Mouse (Mus musculus) embryonic facial prominence, embryonic 11.5 days (tissue): ENCODE data around the gene Plch1. TPM values are rescaled to one million over a fixed set of nuclear protein-coding genes. Genes with fewer than 3 reads are reported as not detected.

ENCODE experiments used
- ATAC-seq: fragments of 200-750 bp; cut with Nextera tagmentation; replicated peaks from 2 replicates; pipeline ENCODE4 v1.8.0; 2017; ENCODE audit warnings: low read depth; ENCODE audit not compliant: insufficient number of reproducible peaks, low FRiP score, low TSS enrichment
- DNase-seq: peaks from one replicate; pipeline ENCODE4 v3.0.0-alpha.2; 2015; ENCODE audit warnings: low spot score
- H3K27ac ChIP-seq: fragments of 300-500 bp; sonication (generic); replicated peaks from 2 replicates; pipeline ENCODE4 v1.5.1; 2014; ENCODE audit warnings: mild to moderate bottlenecking, low read depth, low read length, control low read depth
- H3K27me3 ChIP-seq: fragments of 300-500 bp; sonication (generic); 2 replicates; pipeline ENCODE4 v1.6.1; 2014; ENCODE audit warnings: mild to moderate bottlenecking, low read length, moderate library complexity, mixed read lengths; ENCODE audit not compliant: control insufficient read depth, insufficient read depth
- H3K36me3 ChIP-seq: fragments of 300-500 bp; sonication (generic); replicated peaks from 2 replicates; pipeline ENCODE4 v1.6.1; 2014; ENCODE audit warnings: low read depth, mild to moderate bottlenecking, low read length, moderate library complexity, mixed read lengths; ENCODE audit not compliant: control insufficient read depth, insufficient read depth
- H3K4me1 ChIP-seq: fragments of 300-500 bp; sonication (generic); 2 replicates; pipeline ENCODE4 v1.6.1; 2014; ENCODE audit warnings: low read length, mixed read lengths; ENCODE audit not compliant: control insufficient read depth, insufficient read depth
- H3K4me2 ChIP-seq: fragments of 300-500 bp; sonication (generic); 2 replicates; pipeline ENCODE4 v1.6.1; 2014; ENCODE audit warnings: low read depth, mild to moderate bottlenecking, control low read depth, low read length, moderate library complexity
- H3K4me3 ChIP-seq: fragments of 300-500 bp; sonication (generic); 2 replicates; pipeline ENCODE4 v1.5.1; 2014; ENCODE audit warnings: low read depth, low read length, control low read depth
- H3K9ac ChIP-seq: fragments of 300-500 bp; sonication (generic); replicated peaks from 2 replicates; pipeline ENCODE4 v1.6.1; 2014; ENCODE audit warnings: mild to moderate bottlenecking, control low read depth, low read length
- H3K9me3 ChIP-seq: fragments of 300-500 bp; sonication (generic); replicated peaks from 2 replicates; pipeline ENCODE4 v1.6.1; 2016; ENCODE audit warnings: mild to moderate bottlenecking, low read length, inconsistent platforms, mixed read lengths; ENCODE audit not compliant: control insufficient read depth
- WGBS: fragments of 180-500 bp; shearing (Covaris S2); extraction: QIAGEN DNeasy Blood & Tissue Kit; methylation state at CpG from one replicate; pipeline ENCODE4 v1.1.7; 2014; 5-methylcytosine and 5-hydroxymethylcytosine counted together
- polyA plus RNA-seq: library from polyadenylated mRNA; unstranded; fragments of >200 nt; fragmentation: Nextera tagmentation; extraction: Ambion mirVana; gene quantifications from 2 replicates; pipeline ENCODE4 v1.2.1, GENCODE M21; 2014

The Plch1 gene
- polyA plus RNA-seq, 1 experiment from 2014 or later: 13.8 TPM

DNA sequence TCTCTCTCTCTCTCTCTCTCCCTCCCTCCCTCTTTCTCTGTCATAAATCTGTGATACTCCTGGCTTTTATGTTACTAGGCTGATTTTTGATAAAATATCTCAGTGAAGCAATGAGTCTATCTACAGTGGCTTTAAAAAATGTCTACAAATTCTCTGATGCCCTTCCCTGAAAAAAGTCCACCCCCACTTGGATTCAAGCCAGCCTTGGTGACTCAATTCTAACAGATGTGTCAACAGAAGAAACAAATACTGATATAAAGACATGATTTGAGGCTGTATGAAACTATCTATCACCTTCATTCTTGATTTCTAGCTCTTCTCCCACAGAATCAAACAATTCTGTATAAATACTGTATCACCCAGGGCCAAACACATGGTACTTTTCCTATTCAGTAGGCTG, 76.6 kb downstream of the Plch1 start:
- H3K27me3 ChIP-seq: no peaks in the 10 kb centered on the region
- ATAC-seq (no peak), DNase-seq (no peak)
- no peak overlapping the region for H3K4me3 ChIP-seq
- H3K36me3 ChIP-seq: no peaks in the 10 kb centered on the region
- no peak overlapping the region for H3K9ac ChIP-seq
- H3K27ac ChIP-seq: no peak overlapping the region
- no peaks in the 10 kb centered on the region for H3K4me1 ChIP-seq
- H3K4me2 ChIP-seq: no peak overlapping the region
- no peaks in the 10 kb centered on the region for H3K9me3 ChIP-seq

GRCm38 (mm10) chr3:63815131-63815530, 84.1 kb downstream of the Plch1 start:
- DNase-seq (no peak), ATAC-seq (no peak)
- no peaks in the 10 kb centered on the region for H3K27me3 ChIP-seq
- H3K9me3 ChIP-seq: no peaks in the 10 kb centered on the region
- 79% methylated on average over 3 of the region's 3 CpGs for WGBS
- no peak overlapping the region for H3K4me3 ChIP-seq
- H3K4me1 ChIP-seq: no peaks in the 10 kb centered on the region
- H3K9ac ChIP-seq: no peak overlapping the region
- no peak overlapping the region for H3K27ac ChIP-seq
- no peak overlapping the region for H3K4me2 ChIP-seq
- H3K36me3 ChIP-seq: no peaks in the 10 kb centered on the region

GRCm38 (mm10) chr3:63814203-63814602, 85.1 kb downstream of the Plch1 start:
- no peaks in the 10 kb centered on the region for H3K4me1 ChIP-seq
- WGBS: 76% methylated on average over 1 of the region's 1 CpGs
- DNase-seq (no peak), ATAC-seq (no peak)
- H3K27ac ChIP-seq: no peak overlapping the region
- H3K4me2 ChIP-seq: no peak overlapping the region
- no peaks in the 10 kb centered on the region for H3K9me3 ChIP-seq
- H3K36me3 ChIP-seq: no peaks in the 10 kb centered on the region
- no peak overlapping the region for H3K4me3 ChIP-seq
- H3K27me3 ChIP-seq: no peaks in the 10 kb centered on the region
- no peak overlapping the region for H3K9ac ChIP-seq

DNA sequence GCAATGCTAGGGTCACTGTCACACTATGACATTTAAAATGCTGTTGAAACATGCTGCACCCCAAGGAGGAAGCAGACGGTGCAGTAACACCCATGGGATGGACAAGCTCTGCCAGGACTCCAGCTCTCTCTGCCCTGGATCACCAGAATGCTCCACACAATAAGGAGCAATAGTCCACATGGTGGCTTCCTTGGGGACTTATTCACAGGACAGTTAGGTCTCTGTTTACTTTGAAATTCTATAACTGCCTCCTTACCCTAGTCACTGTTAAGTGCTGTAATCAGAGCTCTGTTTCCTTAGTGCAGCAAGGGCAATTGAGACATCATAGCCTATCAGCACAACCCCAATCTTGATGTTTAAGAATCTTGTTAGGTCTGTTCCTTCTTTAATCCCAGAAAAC, 92.4 kb downstream of the Plch1 start:
- 62% methylated on average over 1 of the region's 1 CpGs for WGBS

GRCm38 (mm10) chr3:63805496-63805895, 93.8 kb downstream of the Plch1 start:
- 86% methylated on average over 2 of the region's 2 CpGs for WGBS
- DNase-seq (no peak), ATAC-seq (no peak)
- H3K9me3 ChIP-seq: no peaks in the 10 kb centered on the region
- H3K27me3 ChIP-seq: no peaks in the 10 kb centered on the region
- no peaks in the 10 kb centered on the region for H3K36me3 ChIP-seq
- H3K9ac ChIP-seq: no peak overlapping the region
- H3K4me2 ChIP-seq: no peak overlapping the region
- no peak overlapping the region for H3K27ac ChIP-seq
- H3K4me3 ChIP-seq: no peak overlapping the region
- no peaks in the 10 kb centered on the region for H3K4me1 ChIP-seq

More for the DNA sequence above, 92.4 kb downstream of the Plch1 start:
- Histone ChIP-seq H3K9ac (no peak overlapping the region), H3K27me3 (no peaks in the 10 kb centered on the region), H3K27ac (no peak overlapping the region), H3K4me2 (no peak overlapping the region), H3K9me3 (no peaks in the 10 kb centered on the region), H3K4me3 (no peak overlapping the region), H3K36me3 (no peaks in the 10 kb centered on the region), H3K4me1 (no peaks in the 10 kb centered on the region)
- no peak for DNase-seq
- ATAC-seq: no peak

- Histone ChIP-seq H3K36me3 (no peaks in the 10 kb centered on the region), H3K4me2 (no peak overlapping the region), H3K27me3 (no peaks in the 10 kb centered on the region), H3K4me3 (no peak overlapping the region), H3K27ac (no peak overlapping the region), H3K9ac (no peak overlapping the region), H3K9me3 (no peaks in the 10 kb centered on the region), H3K4me1 (no peaks in the 10 kb centered on the region)
- ATAC-seq (no peak), DNase-seq (no peak)
- WGBS: 83% methylated on average over 5 of the region's 5 CpGs
These were observed 98.6 kb downstream of the Plch1 start for GRCm38 (mm10) chr3:63800685-63801084.

GRCm38 (mm10) chr3:63786805-63787365, 112.4 kb downstream of the Plch1 start:
- no peaks in the 10 kb centered on the region for H3K4me1 ChIP-seq
- no peaks in the 10 kb centered on the region for H3K9me3 ChIP-seq
- H3K27ac ChIP-seq: no peak overlapping the region
- no peak overlapping the region for H3K9ac ChIP-seq
- H3K27me3 ChIP-seq: no peaks in the 10 kb centered on the region
- WGBS: 66% methylated on average over 5 of the region's 5 CpGs
- ATAC-seq (no peak), DNase-seq (no peak)
- H3K36me3 ChIP-seq: no peaks in the 10 kb centered on the region
- H3K4me2 ChIP-seq: no peak overlapping the region
- no peak overlapping the region for H3K4me3 ChIP-seq

DNA sequence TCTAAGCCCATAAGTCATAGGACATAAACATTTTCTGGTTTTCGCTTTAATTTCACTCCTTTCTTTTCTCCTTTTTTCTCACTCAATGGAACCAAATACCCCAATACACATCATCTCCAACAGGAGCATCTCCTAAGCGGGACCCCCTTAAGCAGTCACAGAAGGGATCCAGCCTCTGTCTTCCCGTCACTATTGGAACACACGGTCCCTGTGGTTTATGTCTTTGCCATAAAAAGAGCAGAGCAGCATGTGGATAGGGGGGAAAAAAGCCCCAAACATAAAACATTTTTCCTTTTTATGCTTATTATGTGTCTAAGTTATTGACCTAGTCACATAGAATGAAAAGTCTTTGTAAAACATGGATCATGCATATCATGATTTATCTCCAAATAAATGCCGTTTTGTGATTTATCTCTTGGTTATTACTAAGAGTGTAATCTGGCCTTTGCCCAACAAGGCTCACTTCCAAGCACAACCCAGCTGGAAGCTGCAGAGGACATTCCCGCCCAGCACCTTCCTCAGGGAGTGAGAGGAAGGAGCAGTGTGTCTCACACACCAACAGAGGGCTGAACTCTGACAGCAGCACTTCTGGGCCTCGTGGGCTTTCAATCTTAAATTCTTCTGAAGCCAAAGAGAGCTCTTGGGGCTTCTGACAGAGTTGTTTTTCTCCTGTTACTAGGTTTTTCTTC, 126.5 kb downstream of the Plch1 start:
- no peaks in the 10 kb centered on the region for H3K36me3 ChIP-seq
- no peak overlapping the region for H3K4me3 ChIP-seq
- H3K4me2 ChIP-seq: no peak overlapping the region
- H3K4me1 ChIP-seq: no peaks in the 10 kb centered on the region
- DNase-seq (no peak), ATAC-seq (no peak)
- H3K9ac ChIP-seq: no peak overlapping the region
- 83% methylated on average over 7 of the region's 7 CpGs for WGBS
- no peak overlapping the region for H3K27ac ChIP-seq
- H3K27me3 ChIP-seq: no peaks in the 10 kb centered on the region
- no peaks in the 10 kb centered on the region for H3K9me3 ChIP-seq
